Mouse (Mus musculus) midbrain, embryonic 14.5 days (tissue): ENCODE measurements around the gene Mcm9. TPM values are rescaled to one million over a fixed set of nuclear protein-coding genes. Genes with fewer than 3 reads are reported as not detected.
A peak's percentile ranks its signal among the peaks of the same experiment; 100 is the strongest.

Experiments
- ATAC-seq: fragments of 200-750 bp; cut with Nextera tagmentation; 2 replicates; pipeline ENCODE4 v1.8.0; 2017; ENCODE audit warnings: moderate number of reproducible peaks, moderate library complexity; ENCODE audit not compliant: low FRiP score, low TSS enrichment
- DNase-seq: peaks from one replicate; pipeline ENCODE4 v3.0.0-alpha.2; 2015
- H3K27ac ChIP-seq: fragments of 300-500 bp; sonication (generic); replicated peaks from 2 replicates; pipeline ENCODE4 v1.5.1; 2014; ENCODE audit warnings: mild to moderate bottlenecking, low read depth, low read length, moderate library complexity
- H3K27me3 ChIP-seq: fragments of 300-500 bp; sonication (generic); 2 replicates; pipeline ENCODE4 v1.6.1; 2014; ENCODE audit warnings: low read length, control low read depth, mixed read lengths; ENCODE audit not compliant: control insufficient read depth, insufficient read depth
- H3K36me3 ChIP-seq: fragments of 300-500 bp; sonication (generic); 2 replicates; pipeline ENCODE4 v1.6.1; 2014; ENCODE audit warnings: low read length, control low read depth; ENCODE audit not compliant: control insufficient read depth, insufficient read depth
- H3K4me1 ChIP-seq: fragments of 300-500 bp; sonication (generic); 2 replicates; pipeline ENCODE4 v1.6.1; 2014; ENCODE audit warnings: mild to moderate bottlenecking, antibody characterized with exemption, low read length, control low read depth; ENCODE audit not compliant: control insufficient read depth, insufficient read depth
- H3K4me2 ChIP-seq: fragments of 300-500 bp; sonication (generic); 2 replicates; pipeline ENCODE4 v1.6.1; 2014; ENCODE audit warnings: mild to moderate bottlenecking, low read length, moderate library complexity
- H3K4me3 ChIP-seq: fragments of 300-500 bp; sonication (generic); replicated peaks from 2 replicates; pipeline ENCODE4 v1.5.1; 2014; ENCODE audit warnings: low read depth, low read length
- H3K9ac ChIP-seq: fragments of 300-500 bp; sonication (generic); replicated peaks from 2 replicates; pipeline ENCODE4 v1.6.1; 2014; ENCODE audit warnings: mild to moderate bottlenecking, low read length, moderate library complexity
- H3K9me3 ChIP-seq: fragments of 300-500 bp; sonication (generic); 2 replicates; pipeline ENCODE4 v1.6.1; 2016; ENCODE audit warnings: low read length, control low read depth, mixed read lengths; ENCODE audit not compliant: control insufficient read depth
- WGBS: fragments of 180-500 bp; shearing (Covaris S2); extraction: QIAGEN DNeasy Blood & Tissue Kit; methylation state at CpG from one replicate; pipeline ENCODE4 v1.1.7; 2014; 5-methylcytosine and 5-hydroxymethylcytosine counted together
- polyA plus RNA-seq: library from polyadenylated mRNA; unstranded; fragments of >200 nt; fragmentation: Nextera tagmentation; extraction: Ambion mirVana; gene quantifications from 2 replicates; pipeline ENCODE4 v1.2.1, GENCODE M21; 2014

Mcm9 gene
- polyA plus RNA-seq, 1 experiment from 2014 or later, result 7.7 TPM

- Histone ChIP-seq H3K27ac (no peak overlapping the region), H3K9ac (no peak overlapping the region), H3K4me1 (no peaks in the 10 kb centered on the region), H3K4me2 (no peak overlapping the region), H3K36me3 (no peaks in the 10 kb centered on the region), H3K4me3 (no peak overlapping the region), H3K9me3 (no peaks in the 10 kb centered on the region; the same call in 1 of the 2 replicates), H3K27me3 (no peaks in the 10 kb centered on the region)
- DNase-seq, result no peak
- WGBS, result 96% methylated on average over 5 of the region's 5 CpGs
- ATAC-seq, result no peak
These were observed 68.2 kb downstream of the Mcm9 start for GRCm38 (mm10) chr10:53562001-53562400.

DNA sequence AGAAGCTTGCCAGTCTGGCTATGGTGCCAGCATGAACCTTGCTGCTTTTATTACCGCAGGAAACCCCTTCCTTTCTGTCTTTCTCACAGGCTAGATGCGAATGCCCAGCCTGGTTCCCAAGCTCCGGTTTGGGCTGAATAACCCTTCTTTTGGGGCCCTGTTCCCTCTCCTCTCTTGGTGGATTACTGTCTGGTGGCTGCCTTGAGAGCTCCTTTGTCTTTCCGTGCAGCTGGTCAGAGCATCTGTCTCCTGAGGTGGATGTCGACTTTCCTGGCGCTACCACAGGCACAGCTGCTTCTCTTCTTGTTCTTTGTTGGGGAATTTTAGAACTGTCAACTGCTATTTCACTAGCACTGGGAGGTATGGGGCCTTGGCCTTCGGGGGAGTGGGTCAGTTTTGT lies 92.6 kb downstream of the Mcm9 start:
- DNase-seq (no peak), ATAC-seq (no peak)
- WGBS, result 62% methylated on average over 7 of the region's 7 CpGs

GRCm38 (mm10) chr10:53532297-53532696 lies 97.9 kb downstream of the Mcm9 start:
- Histone ChIP-seq H3K9ac (no peak overlapping the region), H3K4me1 (no peaks in the 10 kb centered on the region), H3K27me3 (no peaks in the 10 kb centered on the region), H3K9me3 (no peaks in the 10 kb centered on the region), H3K4me2 (no peak overlapping the region), H3K36me3 (no peaks in the 10 kb centered on the region; the same call in 1 of the 2 replicates), H3K27ac (no peak overlapping the region), H3K4me3 (no peak overlapping the region)
- DNase-seq (no peak), ATAC-seq (no peak)
- 86% methylated on average over 5 of the region's 5 CpGs for WGBS

More for the DNA sequence above, 92.6 kb downstream of the Mcm9 start:
- Histone ChIP-seq H3K4me2 (no peak overlapping the region), H3K9ac (no peak overlapping the region), H3K9me3 (no peaks in the 10 kb centered on the region), H3K4me3 (no peak overlapping the region), H3K36me3 (peaks cover 10% of the 10 kb centered on the region), H3K4me1 (no peaks in the 10 kb centered on the region), H3K27me3 (no peaks in the 10 kb centered on the region), H3K27ac (no peak overlapping the region)

- Histone ChIP-seq H3K27ac (no peak overlapping the region), H3K4me3 (no peak overlapping the region), H3K36me3 (no peaks in the 10 kb centered on the region), H3K9me3 (no peaks in the 10 kb centered on the region), H3K9ac (no peak overlapping the region), H3K27me3 (no peaks in the 10 kb centered on the region), H3K4me1 (no peaks in the 10 kb centered on the region), H3K4me2 (no peak overlapping the region)
- peak; percentile 86 for DNase-seq
- ATAC-seq, result peak; percentile 64; the same call in 1 of the 2 replicates
- 38% methylated on average over 6 of the region's 6 CpGs for whole genome bisulfite sequencing
These were observed 102.1 kb downstream of the Mcm9 start for GRCm38 (mm10) chr10:53527838-53528773.

DNA sequence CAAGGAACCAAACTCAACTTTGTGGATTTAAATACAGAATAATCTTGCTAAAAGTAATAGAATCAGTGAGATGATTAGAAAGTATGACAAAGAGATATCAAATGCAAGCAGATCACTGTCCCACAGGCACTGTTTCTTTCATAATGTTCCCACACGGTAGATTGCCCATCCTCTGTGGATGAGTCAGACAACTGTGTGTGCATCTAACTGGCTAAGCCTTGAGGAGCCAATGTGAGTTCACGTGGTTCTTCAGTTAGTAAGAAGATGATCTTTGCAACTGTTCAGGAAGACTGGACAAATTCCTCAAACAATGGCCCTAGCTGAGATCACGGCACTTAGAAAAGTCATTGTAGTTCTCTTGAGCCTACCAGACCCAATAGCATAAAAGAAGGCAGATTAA lies 102.9 kb downstream of the Mcm9 start:
- no peak for ATAC-seq
- no peak for DNase-seq
- Histone ChIP-seq H3K9ac (no peak overlapping the region), H3K4me1 (no peaks in the 10 kb centered on the region), H3K36me3 (no peaks in the 10 kb centered on the region), H3K27ac (no peak overlapping the region), H3K9me3 (no peaks in the 10 kb centered on the region), H3K27me3 (no peaks in the 10 kb centered on the region), H3K4me3 (no peak overlapping the region), H3K4me2 (no peak overlapping the region)
- 85% methylated on average over 3 of the region's 3 CpGs for WGBS

DNA sequence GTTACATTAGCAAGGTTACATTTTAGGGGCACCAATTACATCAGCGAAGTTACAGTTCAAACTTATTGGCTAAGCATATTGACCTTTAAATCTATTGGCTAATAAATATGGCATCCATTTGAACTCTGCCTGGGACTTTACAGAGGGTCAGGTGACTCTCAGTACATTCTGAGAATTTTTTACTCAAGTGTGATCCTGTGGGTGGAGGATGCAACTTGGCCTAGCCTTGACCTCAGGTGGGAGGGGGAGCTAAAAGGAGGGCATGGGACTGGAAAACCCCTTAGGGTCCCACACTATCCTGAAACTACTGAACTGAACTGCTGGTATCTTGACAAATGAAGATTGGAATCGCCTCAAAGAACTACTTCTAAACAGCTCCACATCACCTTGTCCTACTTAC lies 103.9 kb downstream of the Mcm9 start:
- 94% methylated on average over 2 of the region's 2 CpGs for WGBS
- H3K4me1 ChIP-seq, result no peaks in the 10 kb centered on the region

GRCm38 (mm10) chr10:53525265-53525976 lies 104.8 kb downstream of the Mcm9 start:
- H3K27ac ChIP-seq, result no peak overlapping the region
- WGBS, result 77% methylated on average over 3 of the region's 3 CpGs
- ATAC-seq (no peak), DNase-seq (no peak)
- H3K4me2 ChIP-seq, result no peak overlapping the region
- no peaks in the 10 kb centered on the region for H3K36me3 ChIP-seq
- no peaks in the 10 kb centered on the region for H3K9me3 ChIP-seq
- H3K27me3 ChIP-seq, result no peaks in the 10 kb centered on the region
- no peaks in the 10 kb centered on the region for H3K4me1 ChIP-seq
- H3K9ac ChIP-seq, result no peak overlapping the region
- H3K4me3 ChIP-seq, result no peak overlapping the region

More for the DNA sequence above, 103.9 kb downstream of the Mcm9 start:
- ATAC-seq (no peak), DNase-seq (no peak)
- Histone ChIP-seq H3K9me3 (no peaks in the 10 kb centered on the region), H3K27ac (no peak overlapping the region), H3K27me3 (no peaks in the 10 kb centered on the region), H3K4me2 (no peak overlapping the region), H3K4me3 (no peak overlapping the region), H3K9ac (no peak overlapping the region), H3K36me3 (no peaks in the 10 kb centered on the region)

DNA sequence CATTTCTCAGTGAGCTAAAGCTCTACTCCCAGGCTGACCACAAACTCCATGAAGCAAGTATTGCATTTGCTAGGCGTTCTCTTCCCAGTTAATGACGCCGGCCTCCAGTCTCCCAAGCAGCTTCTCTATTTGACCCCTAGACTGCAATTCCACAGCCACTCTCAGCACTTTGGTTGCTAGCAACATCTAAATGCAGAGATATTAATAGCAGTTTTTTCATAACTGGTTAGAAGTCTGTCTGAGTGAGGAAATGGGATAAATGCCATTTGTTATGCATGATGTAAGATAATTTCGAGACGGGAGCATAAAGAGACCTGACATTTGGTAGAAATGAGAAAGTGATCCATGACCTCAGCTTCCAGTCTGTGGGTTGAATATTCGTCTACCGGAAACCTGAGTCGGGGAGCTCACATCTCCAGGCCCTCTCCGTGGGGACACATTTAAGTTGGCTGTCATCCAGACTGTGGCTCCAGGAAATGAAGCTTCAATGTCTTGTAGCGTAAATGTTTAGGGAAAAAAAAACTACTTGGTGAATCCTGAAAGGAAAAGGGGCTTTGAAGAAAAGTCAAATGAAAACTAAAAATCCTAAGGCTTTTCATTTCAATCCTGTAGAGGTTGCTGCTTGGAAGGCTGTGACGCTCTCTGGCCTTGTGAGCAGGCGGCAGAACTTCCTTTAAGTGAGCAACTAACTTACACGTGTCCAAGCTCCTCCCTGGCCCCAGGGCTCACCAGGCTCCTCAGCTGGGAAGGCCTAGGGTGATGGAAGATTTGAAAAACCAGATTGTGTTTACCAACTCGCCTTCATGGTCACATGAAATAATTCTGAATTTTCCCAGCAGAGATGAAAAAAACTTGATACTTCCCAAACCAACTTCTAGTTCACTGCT lies 110.9 kb downstream of the Mcm9 start:
- H3K4me1 ChIP-seq, result peaks cover 7% of the 10 kb centered on the region; the same call in 1 of the 2 replicates
- ATAC-seq, result no peak
- no peaks in the 10 kb centered on the region for H3K36me3 ChIP-seq
- no peak overlapping the region for H3K9ac ChIP-seq
- DNase-seq, result peak; percentile 37
- no peaks in the 10 kb centered on the region for H3K27me3 ChIP-seq
- 0 out of 2 replicates have a peak overlapping the region, but pooled peaks have one; percentile 60 for H3K27ac ChIP-seq
- H3K4me2 ChIP-seq, result no peak overlapping the region
- WGBS, result 73% methylated on average over 14 of the region's 14 CpGs
- H3K9me3 ChIP-seq, result no peaks in the 10 kb centered on the region
- no peak overlapping the region for H3K4me3 ChIP-seq
